Mouse (Mus musculus) heart, embryonic 14.5 days (tissue): ENCODE data around the gene Luzp2. TPM values are rescaled to one million over a fixed set of nuclear protein-coding genes. Genes with fewer than 3 reads are reported as not detected.

ENCODE experiments used
- ATAC-seq: fragments of 200-750 bp; cut with Nextera tagmentation; 2 replicates; pipeline ENCODE4 v1.8.0; 2017; ENCODE audit warnings: low read depth, moderate TSS enrichment; ENCODE audit not compliant: insufficient number of reproducible peaks, insufficient read depth, low FRiP score
- H3K27ac ChIP-seq, 2 experiments: fragments of 200-500 bp in 1 of 2; fragments of 300-500 bp in 1 of 2; sonication (generic) in 1 of 2; replicated peaks in 1 of 2; 2 replicates each; pipeline ENCODE4 v1.5.1; 2012 to 2014; ENCODE audit warnings: low read depth in 2 of 2, low read length in 2 of 2, control low read depth in 1 of 2, mild to moderate bottlenecking in 1 of 2, mixed read lengths in 1 of 2; ENCODE audit not compliant: control insufficient read depth in 1 of 2, insufficient read depth in 1 of 2
- H3K27me3 ChIP-seq: fragments of 300-500 bp; sonication (generic); 2 replicates; pipeline ENCODE4 v1.6.1; 2014; ENCODE audit warnings: mild to moderate bottlenecking, low read length, control low read depth; ENCODE audit not compliant: control insufficient read depth, insufficient read depth
- H3K36me3 ChIP-seq: fragments of 300-500 bp; sonication (generic); 2 replicates; pipeline ENCODE4 v1.6.1; 2014; ENCODE audit warnings: mild to moderate bottlenecking, control low read depth, low read length, mixed read lengths; ENCODE audit not compliant: control insufficient read depth, insufficient read depth
- H3K4me1 ChIP-seq, 2 experiments: fragments of 200-500 bp in 1 of 2; fragments of 300-500 bp in 1 of 2; sonication (generic) in 1 of 2; 2 replicates each; pipeline ENCODE4 v1.6.1; 2012 to 2014; ENCODE audit warnings: low read length in 2 of 2, control low read depth in 1 of 2, mixed read lengths in 1 of 2; ENCODE audit not compliant: control insufficient read depth in 2 of 2, insufficient read depth in 2 of 2
- H3K4me2 ChIP-seq: fragments of 300-500 bp; sonication (generic); 2 replicates; pipeline ENCODE4 v1.6.1; 2014; ENCODE audit warnings: mild to moderate bottlenecking, low read length
- H3K4me3 ChIP-seq, 2 experiments: fragments of 200-500 bp in 1 of 2; fragments of 300-500 bp in 1 of 2; sonication (generic) in 1 of 2; 2 replicates each; pipeline ENCODE4 v1.5.1; 2012 to 2014; ENCODE audit warnings: low read length in 2 of 2, mild to moderate bottlenecking in 2 of 2, control low read depth in 1 of 2, low read depth in 1 of 2, moderate library complexity in 1 of 2; ENCODE audit not compliant: control insufficient read depth in 1 of 2, insufficient read depth in 1 of 2
- H3K9ac ChIP-seq: fragments of 300-500 bp; sonication (generic); 2 replicates; pipeline ENCODE4 v1.6.1; 2014; ENCODE audit warnings: mild to moderate bottlenecking, low read length
- H3K9me3 ChIP-seq: fragments of 300-500 bp; sonication (generic); 2 replicates; pipeline ENCODE4 v1.6.1; 2016; ENCODE audit warnings: low read length, control low read depth; ENCODE audit not compliant: control insufficient read depth
- WGBS: fragments of 180-500 bp; shearing (Covaris S2); extraction: QIAGEN DNeasy Blood & Tissue Kit; methylation state at CpG from one replicate; pipeline ENCODE4 v1.1.7; 2014; 5-methylcytosine and 5-hydroxymethylcytosine counted together
- polyA plus RNA-seq: library from polyadenylated mRNA; unstranded; fragments of >200 nt; fragmentation: Nextera tagmentation; extraction: Ambion mirVana; gene quantifications from 2 replicates; pipeline ENCODE4 v1.2.1, GENCODE M21; 2014

Gene Luzp2
- polyA plus RNA-seq, 1 experiment from 2014 or later: 0.43 TPM

GRCm38 (mm10) chr7:54909958-54910357, 74.7 kb downstream of the Luzp2 start:
- H3K27me3 ChIP-seq: no peaks in the 10 kb centered on the region
- H3K4me2 ChIP-seq: no peak overlapping the region
- H3K4me3 ChIP-seq: no peak overlapping the region
- no peak overlapping the region for H3K27ac ChIP-seq
- H3K36me3 ChIP-seq: no peaks in the 10 kb centered on the region
- WGBS: 88% methylated on average over 7 of the region's 7 CpGs
- H3K9ac ChIP-seq: no peak overlapping the region
- no peak for ATAC-seq
- H3K9me3 ChIP-seq: no peaks in the 10 kb centered on the region
- H3K4me1 ChIP-seq: no peaks in the 10 kb centered on the region

- Histone ChIP-seq H3K9ac (no peak overlapping the region), H3K4me2 (no peak overlapping the region), H3K27me3 (no peaks in the 10 kb centered on the region), H3K4me1 (no peaks in the 10 kb centered on the region), H3K27ac (no peak overlapping the region), H3K4me3 (no peak overlapping the region), H3K9me3 (no peaks in the 10 kb centered on the region), H3K36me3 (no peaks in the 10 kb centered on the region)
- 43% methylated on average over 1 of the region's 1 CpGs for WGBS
- ATAC-seq: no peak
These were observed 78.7 kb downstream of the Luzp2 start for GRCm38 (mm10) chr7:54914030-54914429.

- H3K36me3 ChIP-seq: no peaks in the 10 kb centered on the region
- H3K27ac ChIP-seq: no peak overlapping the region
- no peaks in the 10 kb centered on the region for H3K9me3 ChIP-seq
- ATAC-seq: no peak
- no peak overlapping the region for H3K9ac ChIP-seq
- no peak overlapping the region for H3K4me2 ChIP-seq
- H3K4me1 ChIP-seq: no peaks in the 10 kb centered on the region
- WGBS: 62% methylated on average over 3 of the region's 3 CpGs
- H3K27me3 ChIP-seq: no peaks in the 10 kb centered on the region
- H3K4me3 ChIP-seq: no peak overlapping the region
These were observed 86.7 kb downstream of the Luzp2 start for GRCm38 (mm10) chr7:54921991-54922390.

- no peaks in the 10 kb centered on the region for H3K27me3 ChIP-seq
- no peak overlapping the region for H3K9ac ChIP-seq
- ATAC-seq: no peak
- no peaks in the 10 kb centered on the region for H3K9me3 ChIP-seq
- no peak overlapping the region for H3K4me3 ChIP-seq
- 81% methylated on average over 2 of the region's 2 CpGs for WGBS
- no peak overlapping the region for H3K4me2 ChIP-seq
- no peaks in the 10 kb centered on the region for H3K4me1 ChIP-seq
- no peak overlapping the region for H3K27ac ChIP-seq
- H3K36me3 ChIP-seq: no peaks in the 10 kb centered on the region
These were observed 121.5 kb downstream of the Luzp2 start for GRCm38 (mm10) chr7:54956759-54957158.

GRCm38 (mm10) chr7:54962678-54963077, 127.4 kb downstream of the Luzp2 start:
- 78% methylated on average over 4 of the region's 4 CpGs for WGBS
- ATAC-seq: no peak
- H3K27ac ChIP-seq: no peak overlapping the region

GRCm38 (mm10) chr7:54977372-54977771, 142.1 kb downstream of the Luzp2 start:
- no peak overlapping the region for H3K9ac ChIP-seq
- H3K4me1 ChIP-seq: no peaks in the 10 kb centered on the region
- ATAC-seq: no peak
- H3K36me3 ChIP-seq: no peaks in the 10 kb centered on the region
- H3K27me3 ChIP-seq: no peaks in the 10 kb centered on the region
- no peak overlapping the region for H3K4me3 ChIP-seq
- no peak overlapping the region for H3K27ac ChIP-seq
- H3K9me3 ChIP-seq: no peaks in the 10 kb centered on the region
- H3K4me2 ChIP-seq: no peak overlapping the region

More at GRCm38 (mm10) chr7:54962678-54963077, 127.4 kb downstream of the Luzp2 start:
- no peak overlapping the region for H3K4me3 ChIP-seq
- H3K4me1 ChIP-seq: no peaks in the 10 kb centered on the region
- no peak overlapping the region for H3K9ac ChIP-seq
- no peaks in the 10 kb centered on the region for H3K9me3 ChIP-seq
- no peaks in the 10 kb centered on the region for H3K36me3 ChIP-seq
- no peak overlapping the region for H3K4me2 ChIP-seq
- no peaks in the 10 kb centered on the region for H3K27me3 ChIP-seq

- Histone ChIP-seq H3K36me3 (no peaks in the 10 kb centered on the region), H3K4me1 (no peaks in the 10 kb centered on the region), H3K9me3 (no peaks in the 10 kb centered on the region), H3K4me2 (no peak overlapping the region; the same call in 1 of the 2 replicates), H3K27ac (no peak overlapping the region), H3K4me3 (no peak overlapping the region), H3K27me3 (no peaks in the 10 kb centered on the region), H3K9ac (no peak overlapping the region)
- 27% methylated on average over 4 of the region's 4 CpGs for WGBS
- 0 out of 2 replicates have a peak, but pooled peaks have one; percentile 56 for ATAC-seq
These were observed 145.3 kb downstream of the Luzp2 start for GRCm38 (mm10) chr7:54980585-54980984.

- ATAC-seq: no peak
- WGBS: 63% methylated on average over 2 of the region's 2 CpGs
- Histone ChIP-seq H3K36me3 (no peaks in the 10 kb centered on the region), H3K9me3 (no peaks in the 10 kb centered on the region), H3K27ac (no peak overlapping the region), H3K4me2 (no peak overlapping the region), H3K9ac (no peak overlapping the region), H3K27me3 (no peaks in the 10 kb centered on the region), H3K4me1 (no peaks in the 10 kb centered on the region), H3K4me3 (no peak overlapping the region)
These were observed 165.1 kb downstream of the Luzp2 start for GRCm38 (mm10) chr7:55000397-55000796.
